Mouse (Mus musculus): ENCODE measurements around the gene Fbxl17. TPM values are rescaled to one million over a fixed set of nuclear protein-coding genes. Genes with fewer than 3 reads are reported as not detected.

The Fbxl17 gene
- total RNA-seq, 2 experiments from 2014 or later, result 46.3 to 49.5 TPM

DNA sequence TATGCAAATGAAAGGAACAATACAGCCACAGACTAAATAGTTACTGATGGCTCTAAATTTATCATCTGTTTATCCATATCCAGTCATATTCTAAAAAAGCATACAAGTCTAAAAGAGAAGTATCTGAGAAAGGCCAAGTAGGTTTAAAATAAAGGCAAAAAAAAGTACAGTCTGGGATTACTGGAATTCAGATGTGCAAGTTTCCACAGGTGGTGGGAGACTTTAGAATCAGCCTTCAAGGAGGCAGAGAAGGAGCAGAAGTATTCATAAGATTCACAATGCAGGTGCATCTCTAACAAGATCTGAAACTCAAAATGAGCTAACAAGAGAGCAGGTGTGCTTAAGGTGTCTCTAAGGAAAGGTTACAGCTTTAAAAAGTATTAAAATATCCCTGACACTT, 263.0 kb downstream of the Fbxl17 start:
- Histone ChIP-seq H3K4me3 (no peak overlapping the region), H3K27ac (no peak overlapping the region)
- DNase-seq, result no peak
- intact Hi-C loops (cut with DNase I), result no loop called here
- TF ChIP-seq CTCF (IDR thresholded peaks at IDR 0.05), result no peak

DNA sequence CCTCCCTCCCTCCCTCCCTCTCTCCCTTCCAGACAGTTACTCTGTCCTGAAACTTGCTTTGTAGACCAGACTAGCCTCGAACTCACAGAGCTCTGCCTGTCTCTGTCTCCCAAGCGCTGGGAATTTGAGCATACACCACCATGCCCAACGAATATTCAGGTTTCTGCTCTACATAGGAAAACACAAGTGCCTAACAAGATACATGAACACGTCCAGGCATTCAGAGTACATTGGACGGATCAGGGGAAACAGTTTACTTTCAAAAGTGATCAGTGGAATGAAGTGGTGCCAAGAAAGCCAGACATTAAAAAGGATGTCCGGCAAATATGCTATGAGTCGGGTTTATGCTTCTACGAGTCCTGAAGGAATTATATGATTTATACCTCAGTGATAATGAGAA, 263.6 kb downstream of the Fbxl17 start:
- Histone ChIP-seq H3K27ac (no peak overlapping the region), H3K4me3 (no peak overlapping the region)
- TF ChIP-seq CTCF (IDR thresholded peaks at IDR 0.05), result no peak
- intact Hi-C loops (cut with DNase I), result no loop called here
- DNase-seq, result no peak

- Histone ChIP-seq H3K27ac (no peak overlapping the region), H3K4me3 (no peak overlapping the region)
- no peak for DNase-seq
- intact Hi-C loops (cut with DNase I), result no loop called here
- TF ChIP-seq CTCF (IDR thresholded peaks at IDR 0.05), result no peak
Measured at GRCm38 (mm10) chr17:63235821-63236220, 264.0 kb downstream of the Fbxl17 start.

GRCm38 (mm10) chr17:63229111-63229510, 270.7 kb downstream of the Fbxl17 start:
- intact Hi-C loops (cut with DNase I), result no loop called here
- TF ChIP-seq CTCF (IDR thresholded peaks at IDR 0.05), result no peak

GRCm38 (mm10) chr17:63226380-63226779, 273.4 kb downstream of the Fbxl17 start:
- intact Hi-C loops (cut with DNase I), result no loop called here
- Histone ChIP-seq H3K4me3 (no peak overlapping the region), H3K27ac (no peak overlapping the region)
- DNase-seq, result no peak
- no peak for TF ChIP-seq CTCF (IDR thresholded peaks at IDR 0.05)

More at GRCm38 (mm10) chr17:63229111-63229510, 270.7 kb downstream of the Fbxl17 start:
- H3K4me3 ChIP-seq, result no peak overlapping the region
- no peak for DNase-seq
- H3K27ac ChIP-seq, result no peak overlapping the region

- no peak for DNase-seq
- H3K27ac ChIP-seq, result no peak overlapping the region
- no peak overlapping the region for H3K4me3 ChIP-seq
- intact Hi-C loops (cut with DNase I), result no loop called here
- no peak for TF ChIP-seq CTCF (IDR thresholded peaks at IDR 0.05)
Measured at GRCm38 (mm10) chr17:63225959-63226358, 273.9 kb downstream of the Fbxl17 start.

- no peak for TF ChIP-seq CTCF (IDR thresholded peaks at IDR 0.05)
- no peak overlapping the region for H3K4me3 ChIP-seq
- H3K27ac ChIP-seq, result no peak overlapping the region
- DNase-seq, result no peak
- intact Hi-C loops (cut with DNase I), result no loop called here
Measured at GRCm38 (mm10) chr17:63223675-63224074, 276.1 kb downstream of the Fbxl17 start.

- no peak for DNase-seq
- no peak overlapping the region for H3K4me3 ChIP-seq
- H3K27ac ChIP-seq, result no peak overlapping the region
- intact Hi-C loops (cut with DNase I), result no loop called here
- no peak for TF ChIP-seq CTCF (IDR thresholded peaks at IDR 0.05)
Measured at GRCm38 (mm10) chr17:63221632-63222031, 278.2 kb downstream of the Fbxl17 start.

- intact Hi-C loops (cut with DNase I), result no loop called here
- H3K27ac ChIP-seq, result no peak overlapping the region
- H3K4me3 ChIP-seq, result no peak overlapping the region
- no peak for TF ChIP-seq CTCF (IDR thresholded peaks at IDR 0.05)
- DNase-seq, result no peak
Measured at GRCm38 (mm10) chr17:63220821-63221220, 279.0 kb downstream of the Fbxl17 start.

GRCm38 (mm10) chr17:63217016-63217415, 282.8 kb downstream of the Fbxl17 start:
- intact Hi-C loops (cut with DNase I), result no loop called here
- no peak overlapping the region for H3K27ac ChIP-seq
- no peak for TF ChIP-seq CTCF (IDR thresholded peaks at IDR 0.05)
- DNase-seq, result no peak
- H3K4me3 ChIP-seq, result no peak overlapping the region

GRCm38 (mm10) chr17:63212018-63212417, 287.8 kb downstream of the Fbxl17 start:
- no peak for DNase-seq
- H3K27ac ChIP-seq, result no peak overlapping the region
- no peak overlapping the region for H3K4me3 ChIP-seq
- no peak for TF ChIP-seq CTCF (IDR thresholded peaks at IDR 0.05)
- intact Hi-C loops (cut with DNase I), result no loop called here

GRCm38 (mm10) chr17:63209151-63209550, 290.7 kb downstream of the Fbxl17 start:
- Histone ChIP-seq H3K27ac (no peak overlapping the region), H3K4me3 (no peak overlapping the region)
- intact Hi-C loops (cut with DNase I), result no loop called here
- no peak for TF ChIP-seq CTCF (IDR thresholded peaks at IDR 0.05)
- DNase-seq, result no peak

GRCm38 (mm10) chr17:63208346-63208745, 291.5 kb downstream of the Fbxl17 start:
- DNase-seq, result no peak
- no peak overlapping the region for H3K27ac ChIP-seq
- no peak overlapping the region for H3K4me3 ChIP-seq
- TF ChIP-seq CTCF (IDR thresholded peaks at IDR 0.05), result no peak
- intact Hi-C loops (cut with DNase I), result no loop called here

GRCm38 (mm10) chr17:63207714-63208113, 292.1 kb downstream of the Fbxl17 start:
- intact Hi-C loops (cut with DNase I), result no loop called here
- DNase-seq, result no peak
- no peak for TF ChIP-seq CTCF (IDR thresholded peaks at IDR 0.05)
- no peak overlapping the region for H3K27ac ChIP-seq
- H3K4me3 ChIP-seq, result no peak overlapping the region

- no peak overlapping the region for H3K4me3 ChIP-seq
- intact Hi-C loops (cut with DNase I), result no loop called here
- DNase-seq, result no peak
- no peak overlapping the region for H3K27ac ChIP-seq
- no peak for TF ChIP-seq CTCF (IDR thresholded peaks at IDR 0.05)
Measured at GRCm38 (mm10) chr17:63205316-63205715, 294.5 kb downstream of the Fbxl17 start.
